Mouse (Mus musculus): ENCODE results near the gene Dbn1. TPM values are rescaled to one million over a fixed set of nuclear protein-coding genes. Genes with fewer than 3 reads are reported as not detected.

Gene Dbn1
- polyA plus RNA-seq, 1 experiment from 2014 or later: 8.4 TPM

Small RNA genes lying within 50 kb of the gene (microRNA-seq; reads per million reads assigned to microRNA genes)
- gene Mir6943 (ENCODE audit: borderline number of aligned reads): 1.7 reads per million
- gene Mir6944 (ENCODE audit: borderline number of aligned reads): not detected
- 1.7 reads per million for gene Mir6945 (ENCODE audit: borderline number of aligned reads)

Other genes starting within 250 kb of the Dbn1 start
- 434 and 456 TPM in 2 replicates for gene Prelid1, start 167.6 kb downstream of the Dbn1 start, polyA plus RNA-seq (2015; fragmentation: Nextera tagmentation; extraction: Ambion mirVana)
- 99.1 and 105 TPM in 2 replicates for gene Rab24, start 166.2 kb downstream of the Dbn1 start, polyA plus RNA-seq (2015; fragmentation: Nextera tagmentation; extraction: Ambion mirVana)
- gene Mxd3, start 158.3 kb downstream of the Dbn1 start, polyA plus RNA-seq (2015; fragmentation: Nextera tagmentation; extraction: Ambion mirVana): 57.9 and 66.6 TPM in 2 replicates
- 94.2 and 97.1 TPM in 2 replicates for gene Lman2, start 125.3 kb downstream of the Dbn1 start, polyA plus RNA-seq (2015; fragmentation: Nextera tagmentation; extraction: Ambion mirVana)
- gene Rgs14, start 118.4 kb downstream of the Dbn1 start, polyA plus RNA-seq (2015; fragmentation: Nextera tagmentation; extraction: Ambion mirVana): 53.6 and 62.3 TPM in 2 replicates
- 0.06 and 0.07 TPM in 2 replicates for gene Slc34a1, start 89.9 kb downstream of the Dbn1 start, polyA plus RNA-seq (2015; fragmentation: Nextera tagmentation; extraction: Ambion mirVana)
- not detected in 2 replicates for gene Pfn3, start 72.9 kb downstream of the Dbn1 start, polyA plus RNA-seq (2015; fragmentation: Nextera tagmentation; extraction: Ambion mirVana)
- gene F12, start 61.3 kb downstream of the Dbn1 start, polyA plus RNA-seq (2015; fragmentation: Nextera tagmentation; extraction: Ambion mirVana): 0.12 TPM in 1 of 2 replicates, not detected in the other
- 76.9 and 87.8 TPM in 2 replicates for gene Grk6, start 43.0 kb downstream of the Dbn1 start, polyA plus RNA-seq (2015; fragmentation: Nextera tagmentation; extraction: Ambion mirVana)
- 0.27 and 0.46 TPM in 2 replicates for gene Prr7, start 23.8 kb downstream of the Dbn1 start, polyA plus RNA-seq (2015; fragmentation: Nextera tagmentation; extraction: Ambion mirVana)
- 37.5 and 39.4 TPM in 2 replicates for gene Pdlim7, start 25.6 kb upstream of the Dbn1 start, polyA plus RNA-seq (2015; fragmentation: Nextera tagmentation; extraction: Ambion mirVana)
- 2.6 and 2.7 TPM in 2 replicates for gene Dok3, start 41.2 kb upstream of the Dbn1 start, polyA plus RNA-seq (2015; fragmentation: Nextera tagmentation; extraction: Ambion mirVana)
- gene Ddx41, start 48.5 kb upstream of the Dbn1 start, polyA plus RNA-seq (2015; fragmentation: Nextera tagmentation; extraction: Ambion mirVana): 51.6 and 54.2 TPM in 2 replicates
- 39.6 and 50.0 TPM in 2 replicates for gene Fam193b, start 83.0 kb upstream of the Dbn1 start, polyA plus RNA-seq (2015; fragmentation: Nextera tagmentation; extraction: Ambion mirVana)
- gene Tmed9, start 85.6 kb upstream of the Dbn1 start, polyA plus RNA-seq (2015; fragmentation: Nextera tagmentation; extraction: Ambion mirVana): 117 and 129 TPM in 2 replicates
- gene B4galt7, start 111.8 kb upstream of the Dbn1 start, polyA plus RNA-seq (2015; fragmentation: Nextera tagmentation; extraction: Ambion mirVana): 20.2 and 24.1 TPM in 2 replicates
- gene Caml, start 134.9 kb upstream of the Dbn1 start, polyA plus RNA-seq (2015; fragmentation: Nextera tagmentation; extraction: Ambion mirVana): 35.9 and 38.3 TPM in 2 replicates
- 37.0 and 39.1 TPM in 2 replicates for gene Ddx46, start 146.9 kb upstream of the Dbn1 start, polyA plus RNA-seq (2015; fragmentation: Nextera tagmentation; extraction: Ambion mirVana)
- gene B230219D22Rik, start 205.0 kb upstream of the Dbn1 start, polyA plus RNA-seq (2015; fragmentation: Nextera tagmentation; extraction: Ambion mirVana): 35.1 and 45.0 TPM in 2 replicates
- 96.5 and 98.7 TPM in 2 replicates for gene Txndc15, start 226.5 kb upstream of the Dbn1 start, polyA plus RNA-seq (2015; fragmentation: Nextera tagmentation; extraction: Ambion mirVana)
- gene Pcbd2, start 239.3 kb upstream of the Dbn1 start, polyA plus RNA-seq (2015; fragmentation: Nextera tagmentation; extraction: Ambion mirVana): 56.1 and 63.8 TPM in 2 replicates